Mouse (Mus musculus): ENCODE measurements around the gene Ms4a6b. TPM values are rescaled to one million over a fixed set of nuclear protein-coding genes. Genes with fewer than 3 reads are reported as not detected.
"Not testable (repeated sequence)": the region's sequence is repeated elsewhere in the genome, so short reads cannot be mapped to it uniquely, and the experiment has no call there.

Gene Ms4a6b
- total RNA-seq, 4 experiments from 2014 or later: 0.57 to 3.3 (median 1.3) TPM

GRCm38 (mm10) chr19:11533421-11533820, 17.1 kb downstream of the Ms4a6b start:
- DNase-seq (ENCODE audit: low spot score in 2 of 2): no peak

- no peak for DNase-seq (ENCODE audit: low spot score in 2 of 2)
These were observed 17.7 kb downstream of the Ms4a6b start for GRCm38 (mm10) chr19:11533888-11534445.

- no peak for DNase-seq (ENCODE audit: low spot score in 2 of 2)
These were observed 20.3 kb downstream of the Ms4a6b start, which contains the start of gene Ms4a4d for GRCm38 (mm10) chr19:11536593-11536992. Gene Ms4a4d, plus strand, starts transcription at chr19:11536801.

- no peak for DNase-seq (ENCODE audit: low spot score in 2 of 2)
These were observed 21.0 kb downstream of the Ms4a6b start for GRCm38 (mm10) chr19:11537336-11537735.

- not testable (repeated sequence) for DNase-seq (ENCODE audit: low spot score in 2 of 2)
These were observed 24.0 kb downstream of the Ms4a6b start for GRCm38 (mm10) chr19:11540166-11540821.

- not testable (repeated sequence) for DNase-seq (ENCODE audit: low spot score in 2 of 2)
These were observed 28.1 kb downstream of the Ms4a6b start for GRCm38 (mm10) chr19:11544383-11544782.

GRCm38 (mm10) chr19:11547911-11548310, 31.6 kb downstream of the Ms4a6b start:
- DNase-seq (ENCODE audit: low spot score in 2 of 2): no peak

GRCm38 (mm10) chr19:11554726-11555125, 38.4 kb downstream of the Ms4a6b start:
- no peak for DNase-seq (ENCODE audit: low spot score in 2 of 2)

GRCm38 (mm10) chr19:11559560-11559959, 43.2 kb downstream of the Ms4a6b start:
- not testable (repeated sequence) for DNase-seq (ENCODE audit: low spot score in 2 of 2)

- no peak for DNase-seq (ENCODE audit: low spot score in 2 of 2)
These were observed 58.7 kb downstream of the Ms4a6b start for GRCm38 (mm10) chr19:11574965-11575364.

Other genes with a start within 250 kb of the Ms4a6b start
- gene Ms4a5, start 232.6 kb upstream of the Ms4a6b start, total RNA-seq (2022): not detected
- under 1 TPM in 1 of 4 experiments, not detected in 3; 0.11 TPM for gene Ms4a14, start 202.1 kb upstream of the Ms4a6b start, total RNA-seq (2022)
- 1 to 10 TPM in 1 of 4 experiments, not detected in 3; 1.6 TPM for gene Ms4a7, start 180.4 kb upstream of the Ms4a6b start, total RNA-seq (2022)
- gene Ms4a4a, start 141.0 kb upstream of the Ms4a6b start, total RNA-seq (2022): 1 to 10 TPM in 1 of 4 experiments, under 1 TPM in 1, not detected in 2; 0.68 to 1.6 TPM
- gene Ms4a4c, start 111.7 kb upstream of the Ms4a6b start, total RNA-seq (2022): under 1 TPM in 1 of 4 experiments, not detected in 3; 0.53 TPM
- gene Ms4a4b, start 73.0 kb upstream of the Ms4a6b start, total RNA-seq (2022): 1 to 10 TPM in 1 of 4 experiments, not detected in 3; 1.4 TPM
- 1 to 10 TPM in 3 of 4 experiments, under 1 TPM in 1; 0.78 to 2.2 (median 1.3) TPM for gene Ms4a6c, start 47.1 kb upstream of the Ms4a6b start, total RNA-seq (2022)
- gene Gm8369, start 30.6 kb upstream of the Ms4a6b start, total RNA-seq (2022): 1 to 10 TPM in 1 of 4 experiments, under 1 TPM in 3; 0.28 to 1.3 (median 0.65) TPM
- not detected for gene Ms4a4d, start 20.3 kb downstream of the Ms4a6b start, total RNA-seq (2022)
- 1 to 10 TPM in 3 of 4 experiments, under 1 TPM in 1; 0.98 to 2.5 (median 2.3) TPM for gene Ms4a6d, start 88.3 kb downstream of the Ms4a6b start, total RNA-seq (2022)
- gene Ms4a2, start 107.2 kb downstream of the Ms4a6b start, total RNA-seq (2022): under 1 TPM in 1 of 4 experiments, not detected in 3; 0.40 TPM
- not detected for gene Ms4a3, start 124.3 kb downstream of the Ms4a6b start, total RNA-seq (2022)
- gene Oosp2, start 144.0 kb downstream of the Ms4a6b start, total RNA-seq (2022): not detected
- gene Oosp1, start 174.6 kb downstream of the Ms4a6b start, total RNA-seq (2022): not detected
- gene Oosp3, start 180.5 kb downstream of the Ms4a6b start, total RNA-seq (2022): not detected
- gene Gif, start 231.0 kb downstream of the Ms4a6b start, total RNA-seq (2022): not detected

Measured in left cerebral cortex, adult 8-10 months (tissue).